ENCODE assay signal across 21 mouse cellular contexts in genomic region chr9:110856920-110857319, GRCm38 (mm10). TPM values are rescaled to one million over a fixed set of nuclear protein-coding genes. Genes with fewer than 3 reads are reported as not detected.
DNase-seq lines count a peak whose midpoint lies in the region; ATAC-seq and TF ChIP-seq lines count a peak whose summit lies in the region.
"Had no signal": no experiment of that assay in that cellular context is flagged by ENCODE, and none has a peak within 500 bp of the region (broad histone marks: within the 10 kb centered on the region; RNA-seq: fewer than 3 reads in every experiment).

No protein-coding gene starts in this region.

- H3K4me3 ChIP-seq in thymus, adult 2 months (ENCODE audit: control insufficient read depth, insufficient read depth, low read length) = no peak overlapping the region

- H3K27ac ChIP-seq in thymus, adult 2 months (ENCODE audit: control insufficient read depth, insufficient read depth, low read length) = no peak overlapping the region
- H3K27ac ChIP-seq: embryonic facial prominence, embryonic 13.5 days; hindbrain, embryonic 13.5 days; midbrain, embryonic 15.5 days had no signal

- TF ChIP-seq CTCF in thymus, adult 2 months (IDR thresholded peaks at IDR 0.05; ENCODE audit: borderline replicate concordance, control insufficient read depth, extremely low read depth, insufficient read depth, low read length, poor library complexity) = no peak

- no peak for ATAC-seq in erythroblast, adult 5-6 weeks (replicated peaks; ENCODE audit: low FRiP score, poor library complexity, severe bottlenecking)
- ATAC-seq: activated CD4-positive, CD25-positive, alpha-beta regulatory T cell, adult 4 months; midbrain, embryonic 15.5 days had no signal

- peak; percentile 45 for DNase-seq in adrenal gland, postnatal 14 days
- DNase-seq in adrenal gland, postnatal 25 days = no peak
- peak; percentile 53 for DNase-seq in kidney, postnatal 14 days
- DNase-seq in kidney, adult 18-20 months = no peak
- peak; percentile 31 for DNase-seq in thymus, adult 2 months
- no peak for DNase-seq in thymus, adult 18-20 months
- DNase-seq in right cerebral cortex, adult 18-20 months = no peak
- DNase-seq: cerebellum, adult 11-12 months; gastrocnemius, postnatal 36 days had no signal

- 8% methylated on average over 4 of the region's 4 CpGs for WGBS in thymus, adult 2 months

- no peak for TF ChIP-seq POLR2A in thymus, adult 2 months (IDR thresholded peaks at IDR 0.05; ENCODE audit: control insufficient read depth, extremely low read depth, insufficient read depth, low read length, poor library complexity)

- 0 out of 2 replicates have a peak, but pooled peaks cover 8% of the 10 kb centered on the region for H3K4me1 ChIP-seq in thymus, adult 2 months (replicated peaks; ENCODE audit: control insufficient read depth, insufficient read depth, low read length)

- peaks cover 8% of the 10 kb centered on the region for H3K27me3 ChIP-seq in thymus, adult 2 months (ENCODE audit: control insufficient read depth, insufficient read depth, low read length)
- H3K27me3 ChIP-seq: CH12.LX had no signal

- H3K36me3 ChIP-seq in thymus, adult 2 months (ENCODE audit: control insufficient read depth, insufficient read depth, low read length) = no peaks in the 10 kb centered on the region
- H3K36me3 ChIP-seq: embryonic facial prominence, embryonic 13.5 days; forebrain, embryonic 10.5 days; hindbrain, embryonic 13.5 days; limb, embryonic 10.5 days; midbrain, embryonic 15.5 days had no signal

RNA-seq across cellular contexts. Expression of gene Prss50, which starts 0.8 kb away (rescaled TPM):
- 0.37 TPM in 1 of 2 replicates, not detected in the other for total RNA-seq in adrenal gland, postnatal 14 days (2021)
- total RNA-seq in adrenal gland, postnatal 25 days (2021) = not detected in 2 replicates
- polyA plus RNA-seq in thymus, adult 2 months (2012; rRNA removed) = 0.19 and 0.22 TPM in 2 replicates
- total RNA-seq in erythroblast, adult 5-6 weeks (2015; ENCODE audit: low replicate concordance) = 7.7 TPM in 1 of 2 replicates, not detected in the other
- not detected in 2 replicates for total RNA-seq in erythroblast, adult 5-6 weeks (2017; ENCODE audit: low replicate concordance)
- total RNA-seq: CH12.LX; gastrocnemius, postnatal 36 days had no signal
- polyA plus RNA-seq: activated CD4-positive, CD25-positive, alpha-beta regulatory T cell, adult 4 months; heart, embryonic 14.5 days; large intestine, adult 2 months; midbrain, embryonic 15.5 days had no signal

RNA-seq across cellular contexts. Expression of gene Prss46, which starts 12.6 kb away (rescaled TPM):
- not detected in 2 replicates for total RNA-seq in adrenal gland, postnatal 14 days (2021)
- total RNA-seq in adrenal gland, postnatal 25 days (2021) = not detected in 2 replicates
- polyA plus RNA-seq in thymus, adult 2 months (2012; rRNA removed) = 0.08 TPM in 1 of 2 replicates, not detected in the other
- not detected in 2 replicates for total RNA-seq in erythroblast, adult 5-6 weeks (2015; ENCODE audit: low replicate concordance)
- not detected in 2 replicates for total RNA-seq in erythroblast, adult 5-6 weeks (2017; ENCODE audit: low replicate concordance)
- total RNA-seq: CH12.LX; gastrocnemius, postnatal 36 days had no signal
- polyA plus RNA-seq: activated CD4-positive, CD25-positive, alpha-beta regulatory T cell, adult 4 months; embryonic facial prominence, embryonic 13.5 days; forebrain, embryonic 10.5 days; heart, embryonic 14.5 days; hindbrain, embryonic 13.5 days; large intestine, adult 2 months; limb, embryonic 10.5 days; liver, embryonic 16.5 days; midbrain, embryonic 15.5 days; spleen, adult 2 months had no signal

RNA-seq across cellular contexts. Expression of gene Prss45, which starts 22.5 kb away (rescaled TPM):
- total RNA-seq in adrenal gland, postnatal 14 days (2021) = not detected in 2 replicates
- total RNA-seq in adrenal gland, postnatal 25 days (2021) = not detected in 2 replicates
- polyA plus RNA-seq in thymus, adult 2 months (2012; rRNA removed) = not detected in 2 replicates
- total RNA-seq in erythroblast, adult 5-6 weeks (2015; ENCODE audit: low replicate concordance) = not detected in 2 replicates
- not detected in 2 replicates for total RNA-seq in erythroblast, adult 5-6 weeks (2017; ENCODE audit: low replicate concordance)
- total RNA-seq: CH12.LX; gastrocnemius, postnatal 36 days had no signal
- polyA plus RNA-seq: activated CD4-positive, CD25-positive, alpha-beta regulatory T cell, adult 4 months; embryonic facial prominence, embryonic 13.5 days; forebrain, embryonic 10.5 days; heart, embryonic 14.5 days; hindbrain, embryonic 13.5 days; large intestine, adult 2 months; limb, embryonic 10.5 days; liver, embryonic 16.5 days; midbrain, embryonic 15.5 days; spleen, adult 2 months had no signal

RNA-seq across cellular contexts. Expression of gene Als2cl, which starts 22.8 kb away (rescaled TPM):
- 17.1 and 21.3 TPM in 2 replicates for total RNA-seq in adrenal gland, postnatal 14 days (2021)
- total RNA-seq in adrenal gland, postnatal 25 days (2021) = 19.7 and 22.1 TPM in 2 replicates
- polyA plus RNA-seq in thymus, adult 2 months (2012; rRNA removed) = 142 and 145 TPM in 2 replicates
- 0.63 TPM in 1 of 2 replicates, not detected in the other for total RNA-seq in erythroblast, adult 5-6 weeks (2015; ENCODE audit: low replicate concordance)
- total RNA-seq in erythroblast, adult 5-6 weeks (2017; ENCODE audit: low replicate concordance) = not detected in 2 replicates

RNA-seq across cellular contexts. Expression of gene Tmie, which starts 23.0 kb away (rescaled TPM):
- total RNA-seq in adrenal gland, postnatal 14 days (2021) = 2.2 and 3.5 TPM in 2 replicates
- total RNA-seq in adrenal gland, postnatal 25 days (2021) = 2.0 and 2.3 TPM in 2 replicates
- polyA plus RNA-seq in thymus, adult 2 months (2012; rRNA removed) = 11.3 and 12.3 TPM in 2 replicates
- total RNA-seq in erythroblast, adult 5-6 weeks (2015; ENCODE audit: low replicate concordance) = not detected in 2 replicates
- not detected in 2 replicates for total RNA-seq in erythroblast, adult 5-6 weeks (2017; ENCODE audit: low replicate concordance)
- total RNA-seq: CH12.LX had no signal

Comparison
In these comparisons a context has a peak if more than half of its experiments do, and no peak if none do; other contexts are left out.
1. DNase-seq: peak in adrenal gland, postnatal 14 days (single experiment), kidney, postnatal 14 days (single experiment) and thymus, adult 2 months (single experiment); none in adrenal gland, postnatal 25 days (single experiment), kidney, adult 18-20 months (single experiment), thymus, adult 18-20 months (0 of 2) and right cerebral cortex, adult 18-20 months (single experiment).